Mouse (Mus musculus) heart, embryonic 13.5 days (tissue): Measurements from ENCODE around the gene Naa25. TPM values are rescaled to one million over a fixed set of nuclear protein-coding genes. Genes with fewer than 3 reads are reported as not detected.

Experiments used
- ATAC-seq: fragments of 200-750 bp; cut with Nextera tagmentation; 2 replicates; pipeline ENCODE4 v1.8.0; 2017; ENCODE audit warnings: moderate TSS enrichment; ENCODE audit not compliant: insufficient number of reproducible peaks, low FRiP score, low TSS enrichment; ENCODE audit errors: extremely low read depth
- H3K27ac ChIP-seq: fragments of 300-500 bp; sonication (generic); replicated peaks from 2 replicates; pipeline ENCODE4 v1.5.1; 2015; ENCODE audit warnings: moderate library complexity, mild to moderate bottlenecking, inconsistent platforms
- H3K27me3 ChIP-seq: fragments of 300-500 bp; sonication (generic); replicated peaks from 2 replicates; pipeline ENCODE4 v1.6.1; 2015; ENCODE audit warnings: mild to moderate bottlenecking, inconsistent platforms
- H3K36me3 ChIP-seq: fragments of 300-500 bp; sonication (generic); 2 replicates; pipeline ENCODE4 v1.6.1; 2015; ENCODE audit warnings: mild to moderate bottlenecking, inconsistent platforms
- H3K4me1 ChIP-seq: fragments of 300-500 bp; sonication (generic); 2 replicates; pipeline ENCODE4 v1.6.1; 2015; ENCODE audit warnings: inconsistent platforms
- H3K4me2 ChIP-seq: fragments of 300-500 bp; sonication (generic); 2 replicates; pipeline ENCODE4 v1.6.1; 2015; ENCODE audit warnings: inconsistent platforms, mild to moderate bottlenecking, moderate library complexity
- H3K4me3 ChIP-seq: fragments of 300-500 bp; sonication (generic); 2 replicates; pipeline ENCODE4 v1.5.1; 2015; ENCODE audit warnings: moderate library complexity, mild to moderate bottlenecking, inconsistent platforms
- H3K9ac ChIP-seq: fragments of 300-500 bp; sonication (generic); 2 replicates; pipeline ENCODE4 v1.6.1; 2015; ENCODE audit warnings: inconsistent platforms, mild to moderate bottlenecking, moderate library complexity
- H3K9me3 ChIP-seq: fragments of 300-500 bp; sonication (generic); 2 replicates; pipeline ENCODE4 v1.6.1; 2016; ENCODE audit warnings: inconsistent platforms
- WGBS: fragments of 180-500 bp; shearing (Covaris S2); methylation state at CpG from one replicate; pipeline ENCODE4 v1.1.7; 2015; ENCODE audit warnings: mixed read lengths; 5-methylcytosine and 5-hydroxymethylcytosine counted together
- polyA plus RNA-seq: library from polyadenylated mRNA; unstranded; fragments of >200 nt; fragmentation: Nextera tagmentation; extraction: Ambion mirVana; gene quantifications from 2 replicates; pipeline ENCODE4 v1.2.1, GENCODE M21; 2015

Gene Naa25
- polyA plus RNA-seq, 1 experiment from 2014 or later: 30.4 TPM

GRCm38 (mm10) chr5:121398146-121398964 is 619 bp downstream of the Naa25 start:
- under 1% methylated on average over 67 of the region's 67 CpGs for WGBS
- H3K9me3 ChIP-seq: no peaks in the 10 kb centered on the region
- H3K4me1 ChIP-seq: peaks cover 33% of the 10 kb centered on the region
- peak overlapping the region; percentile 96 for H3K4me2 ChIP-seq
- peak overlapping the region; percentile 54 for H3K27ac ChIP-seq
- peaks cover 10% of the 10 kb centered on the region for H3K36me3 ChIP-seq
- H3K27me3 ChIP-seq: no peaks in the 10 kb centered on the region
- peak overlapping the region; percentile 98 for H3K4me3 ChIP-seq
- peak overlapping the region; percentile 94 for H3K9ac ChIP-seq
- ATAC-seq: peak; percentile 51; the same call in 1 of the 2 replicates

GRCm38 (mm10) chr5:121398965-121399462 is 1.3 kb downstream of the Naa25 start:
- Histone ChIP-seq H3K36me3 (peaks cover 13% of the 10 kb centered on the region), H3K27ac (no peak overlapping the region), H3K4me2 (peak overlapping the region; percentile 96), H3K4me3 (peak overlapping the region; percentile 98), H3K4me1 (peaks cover 40% of the 10 kb centered on the region), H3K27me3 (no peaks in the 10 kb centered on the region), H3K9ac (peak overlapping the region; percentile 94), H3K9me3 (no peaks in the 10 kb centered on the region)
- ATAC-seq: no peak
- WGBS: 45% methylated on average over 9 of the region's 9 CpGs

- Histone ChIP-seq H3K36me3 (peaks cover 13% of the 10 kb centered on the region), H3K27me3 (no peaks in the 10 kb centered on the region), H3K4me2 (peak overlapping the region; percentile 96), H3K4me3 (peak overlapping the region; percentile 98; the same call in 1 of the 2 replicates), H3K9me3 (no peaks in the 10 kb centered on the region), H3K4me1 (peaks cover 45% of the 10 kb centered on the region), H3K27ac (no peak overlapping the region), H3K9ac (peak overlapping the region; percentile 94)
- no peak for ATAC-seq
- WGBS: 80% methylated on average over 5 of the region's 5 CpGs
Observed at GRCm38 (mm10) chr5:121399540-121399939, 1.8 kb downstream of the Naa25 start.

- H3K4me1 ChIP-seq: peaks cover 47% of the 10 kb centered on the region
- no peaks in the 10 kb centered on the region for H3K27me3 ChIP-seq
- 64% methylated on average over 5 of the region's 5 CpGs for WGBS
- ATAC-seq: no peak
- H3K27ac ChIP-seq: no peak overlapping the region
- H3K9me3 ChIP-seq: no peaks in the 10 kb centered on the region
- no peak overlapping the region for H3K4me3 ChIP-seq
- peaks cover 13% of the 10 kb centered on the region for H3K36me3 ChIP-seq
- H3K9ac ChIP-seq: no peak overlapping the region
- 0 out of 2 replicates have a peak overlapping the region, but pooled peaks have one; percentile 96 for H3K4me2 ChIP-seq
Observed at GRCm38 (mm10) chr5:121400064-121400463, 2.3 kb downstream of the Naa25 start.

GRCm38 (mm10) chr5:121400849-121401248 is 3.1 kb downstream of the Naa25 start:
- peaks cover 17% of the 10 kb centered on the region for H3K36me3 ChIP-seq
- no peak for ATAC-seq
- no peak overlapping the region for H3K9ac ChIP-seq
- peaks cover 47% of the 10 kb centered on the region for H3K4me1 ChIP-seq
- no peaks in the 10 kb centered on the region for H3K9me3 ChIP-seq
- H3K27ac ChIP-seq: no peak overlapping the region
- H3K27me3 ChIP-seq: no peaks in the 10 kb centered on the region
- H3K4me2 ChIP-seq: no peak overlapping the region
- 71% methylated on average over 5 of the region's 5 CpGs for WGBS
- no peak overlapping the region for H3K4me3 ChIP-seq

GRCm38 (mm10) chr5:121407856-121408255 is 10.1 kb downstream of the Naa25 start:
- no peaks in the 10 kb centered on the region for H3K27me3 ChIP-seq
- H3K9me3 ChIP-seq: no peaks in the 10 kb centered on the region
- no peak overlapping the region for H3K27ac ChIP-seq
- H3K36me3 ChIP-seq: peaks cover 75% of the 10 kb centered on the region
- no peak for ATAC-seq
- no peak overlapping the region for H3K4me2 ChIP-seq
- H3K9ac ChIP-seq: 0 out of 2 replicates have a peak overlapping the region, but pooled peaks have one; percentile 33
- 92% methylated on average over 8 of the region's 8 CpGs for WGBS
- no peak overlapping the region for H3K4me3 ChIP-seq
- peaks cover 19% of the 10 kb centered on the region for H3K4me1 ChIP-seq

GRCm38 (mm10) chr5:121410975-121411374 is 13.2 kb downstream of the Naa25 start:
- Histone ChIP-seq H3K4me2 (no peak overlapping the region), H3K27ac (no peak overlapping the region), H3K9ac (no peak overlapping the region), H3K4me1 (no peaks in the 10 kb centered on the region), H3K27me3 (no peaks in the 10 kb centered on the region), H3K36me3 (peaks cover 96% of the 10 kb centered on the region), H3K9me3 (no peaks in the 10 kb centered on the region), H3K4me3 (no peak overlapping the region)
- 94% methylated on average over 4 of the region's 4 CpGs for WGBS
- no peak for ATAC-seq

- Histone ChIP-seq H3K4me1 (no peaks in the 10 kb centered on the region), H3K27ac (no peak overlapping the region), H3K4me3 (no peak overlapping the region), H3K4me2 (no peak overlapping the region), H3K27me3 (no peaks in the 10 kb centered on the region), H3K9ac (no peak overlapping the region), H3K9me3 (peaks cover 5% of the 10 kb centered on the region; the same call in 1 of the 2 replicates), H3K36me3 (peaks cover 99% of the 10 kb centered on the region)
- no peak for ATAC-seq
- 92% methylated on average over 9 of the region's 9 CpGs for WGBS
Observed at GRCm38 (mm10) chr5:121420721-121421120, 23.0 kb downstream of the Naa25 start.

GRCm38 (mm10) chr5:121422787-121423186 is 25.1 kb downstream of the Naa25 start:
- Histone ChIP-seq H3K4me1 (no peaks in the 10 kb centered on the region), H3K4me3 (no peak overlapping the region), H3K27ac (no peak overlapping the region), H3K9ac (no peak overlapping the region), H3K27me3 (no peaks in the 10 kb centered on the region), H3K36me3 (peaks cover 99% of the 10 kb centered on the region), H3K4me2 (no peak overlapping the region), H3K9me3 (no peaks in the 10 kb centered on the region)
- ATAC-seq: no peak
- WGBS: 87% methylated on average over 6 of the region's 6 CpGs

GRCm38 (mm10) chr5:121423297-121423696 is 25.6 kb downstream of the Naa25 start:
- no peak overlapping the region for H3K27ac ChIP-seq
- 83% methylated on average over 10 of the region's 10 CpGs for WGBS
- H3K4me3 ChIP-seq: no peak overlapping the region
- H3K9ac ChIP-seq: no peak overlapping the region
- ATAC-seq: no peak
- no peaks in the 10 kb centered on the region for H3K9me3 ChIP-seq
- H3K4me1 ChIP-seq: no peaks in the 10 kb centered on the region
- H3K36me3 ChIP-seq: peaks cover 99% of the 10 kb centered on the region
- H3K4me2 ChIP-seq: no peak overlapping the region
- H3K27me3 ChIP-seq: no peaks in the 10 kb centered on the region

- 89% methylated on average over 3 of the region's 3 CpGs for WGBS
- Histone ChIP-seq H3K36me3 (peaks cover 100% of the 10 kb centered on the region), H3K4me1 (no peaks in the 10 kb centered on the region), H3K27ac (no peak overlapping the region), H3K9ac (no peak overlapping the region), H3K27me3 (no peaks in the 10 kb centered on the region), H3K4me3 (no peak overlapping the region), H3K4me2 (no peak overlapping the region), H3K9me3 (no peaks in the 10 kb centered on the region)
- no peak for ATAC-seq
Observed at GRCm38 (mm10) chr5:121428954-121429353, 31.2 kb downstream of the Naa25 start.
